Mouse (Mus musculus): ENCODE data around the gene Rnase2a. TPM values are rescaled to one million over a fixed set of nuclear protein-coding genes. Genes with fewer than 3 reads are reported as not detected.
"Not testable (repeated sequence)": the region's sequence is repeated elsewhere in the genome, so short reads cannot be mapped to it uniquely, and the experiment has no call there.

The Rnase2a gene
- polyA plus RNA-seq, 1 experiment from 2014 or later: not detected

DNA sequence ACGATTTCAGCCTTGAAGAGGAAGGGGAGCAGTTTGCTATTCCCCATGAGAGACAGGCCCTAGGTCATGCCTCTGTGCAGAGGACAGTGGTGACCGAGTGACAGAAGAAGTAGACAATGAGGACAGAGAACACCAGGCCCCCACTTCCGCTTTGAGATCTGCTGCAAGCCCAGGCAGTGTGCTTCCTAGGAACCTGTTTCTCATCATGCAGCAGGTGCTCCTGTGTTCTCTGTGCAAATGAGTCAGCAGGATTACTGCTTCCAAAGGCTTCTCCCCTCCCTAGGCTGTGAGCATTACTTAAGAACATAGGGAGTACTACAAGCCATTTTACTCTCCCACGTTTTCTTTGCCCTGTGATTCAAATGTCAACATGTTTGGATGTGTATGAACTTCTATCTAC is 26.3 kb downstream of the Rnase2a start:
- not testable (repeated sequence) for H3K9ac ChIP-seq; H3K4me1 ChIP-seq; H3K27me3 ChIP-seq (replicated peaks); H3K4me2 ChIP-seq (replicated peaks); H3K4me3 ChIP-seq; ATAC-seq (ENCODE audit: low FRiP score, low read depth); H3K27ac ChIP-seq; H3K36me3 ChIP-seq; H3K9me3 ChIP-seq
- 57% methylated on average over 4 of the region's 4 CpGs for WGBS

DNA sequence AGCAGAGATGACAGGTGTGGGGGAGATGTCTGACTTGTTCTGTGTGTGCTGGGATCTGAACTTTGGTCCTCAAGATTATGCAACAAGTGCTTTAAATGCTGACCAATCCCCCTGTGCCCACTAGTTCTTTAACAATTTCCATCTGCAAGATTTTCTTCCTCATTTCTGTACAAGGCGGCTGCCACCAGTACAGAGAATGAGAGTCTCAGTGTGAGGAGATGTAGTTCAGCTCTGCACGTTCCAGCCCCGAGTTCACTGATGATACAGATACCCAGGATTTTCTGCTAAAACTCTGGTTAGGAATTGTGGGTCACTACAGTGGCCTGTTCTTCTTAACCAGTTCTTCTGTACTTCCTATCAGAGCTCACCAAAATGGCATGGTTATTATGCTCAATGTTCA is 35.8 kb downstream of the Rnase2a start:
- not testable (repeated sequence) for H3K27me3 ChIP-seq (replicated peaks); H3K9me3 ChIP-seq; H3K36me3 ChIP-seq; H3K27ac ChIP-seq; H3K4me2 ChIP-seq (replicated peaks); H3K9ac ChIP-seq; ATAC-seq (ENCODE audit: low FRiP score, low read depth); H3K4me3 ChIP-seq; H3K4me1 ChIP-seq
- 90% methylated on average over 3 of the region's 3 CpGs for whole genome bisulfite sequencing

Other genes with a start within 250 kb of the Rnase2a start
- gene Rnase10, start 248.4 kb downstream of the Rnase2a start, polyA plus RNA-seq (2016; fragmentation: Nextera tagmentation; extraction: Ambion mirVana): not detected in 2 replicates
- gene Rnase9, start 214.2 kb downstream of the Rnase2a start, polyA plus RNA-seq (2016; fragmentation: Nextera tagmentation; extraction: Ambion mirVana): not detected in 2 replicates
- gene Rnase11, start 205.9 kb downstream of the Rnase2a start, polyA plus RNA-seq (2016; fragmentation: Nextera tagmentation; extraction: Ambion mirVana): not detected in 2 replicates
- gene Rnase12, start 198.5 kb downstream of the Rnase2a start, polyA plus RNA-seq (2016; fragmentation: Nextera tagmentation; extraction: Ambion mirVana): not detected in 2 replicates
- not detected in 2 replicates for gene Olfr750, start 181.7 kb downstream of the Rnase2a start, polyA plus RNA-seq (2016; fragmentation: Nextera tagmentation; extraction: Ambion mirVana)
- gene Rnase4, start 165.0 kb downstream of the Rnase2a start, polyA plus RNA-seq (2016; fragmentation: Nextera tagmentation; extraction: Ambion mirVana): 11.6 and 14.5 TPM in 2 replicates
- gene Ang, start 165.0 kb downstream of the Rnase2a start, polyA plus RNA-seq (2016; fragmentation: Nextera tagmentation; extraction: Ambion mirVana): 3.1 and 4.2 TPM in 2 replicates
- gene Eddm3b, start 141.7 kb downstream of the Rnase2a start, polyA plus RNA-seq (2016; fragmentation: Nextera tagmentation; extraction: Ambion mirVana): not detected in 2 replicates
- 0.11 and 0.24 TPM in 2 replicates for gene Rnase6, start 132.2 kb downstream of the Rnase2a start, polyA plus RNA-seq (2016; fragmentation: Nextera tagmentation; extraction: Ambion mirVana)
- gene Rnase1, start 109.3 kb downstream of the Rnase2a start, polyA plus RNA-seq (2016; fragmentation: Nextera tagmentation; extraction: Ambion mirVana): 0.39 TPM in 1 of 2 replicates, not detected in the other
- gene Rnase2b, start 93.9 kb downstream of the Rnase2a start, polyA plus RNA-seq (2016; fragmentation: Nextera tagmentation; extraction: Ambion mirVana): not detected in 2 replicates
- gene Ang2, start 57.0 kb downstream of the Rnase2a start, polyA plus RNA-seq (2016; fragmentation: Nextera tagmentation; extraction: Ambion mirVana): not detected in 2 replicates
- gene Ear14, start 52.7 kb downstream of the Rnase2a start, polyA plus RNA-seq (2016; fragmentation: Nextera tagmentation; extraction: Ambion mirVana): not detected in 2 replicates
- gene Gm7247, start 105.6 kb upstream of the Rnase2a start, polyA plus RNA-seq (2016; fragmentation: Nextera tagmentation; extraction: Ambion mirVana): not detected in 2 replicates
- gene Vmn2r88, start 154.7 kb upstream of the Rnase2a start, polyA plus RNA-seq (2016; fragmentation: Nextera tagmentation; extraction: Ambion mirVana): not detected in 2 replicates
- gene Vmn2r89, start 195.7 kb upstream of the Rnase2a start, polyA plus RNA-seq (2016; fragmentation: Nextera tagmentation; extraction: Ambion mirVana): not detected in 2 replicates